Mouse (Mus musculus): ENCODE data around the gene Skint10. TPM values are rescaled to one million over a fixed set of nuclear protein-coding genes. Genes with fewer than 3 reads are reported as not detected.

Gene Skint10
- polyA plus RNA-seq (2015; fragmentation: Nextera tagmentation; extraction: Ambion mirVana), result 0.61 TPM in 1 of 2 replicates, not detected in the other

GRCm38 (mm10) chr4:112774766-112775165 lies at the start of gene Skint10:
TSS of gene Skint10 (minus strand) at chr4:112774866.

Other genes with a start within 250 kb of the Skint10 start
- gene Skint2, start 217.7 kb downstream of the Skint10 start, polyA plus RNA-seq (2015; fragmentation: Nextera tagmentation; extraction: Ambion mirVana), result 0.32 TPM in 1 of 2 replicates, not detected in the other